Mouse (Mus musculus) liver, embryonic 16.5 days (tissue): Measurements from ENCODE around the gene Ttyh1. TPM values are rescaled to one million over a fixed set of nuclear protein-coding genes. Genes with fewer than 3 reads are reported as not detected.

Experiments used
- ATAC-seq: fragments of 200-750 bp; cut with Nextera tagmentation; 2 replicates; pipeline ENCODE4 v1.8.0; 2017; ENCODE audit warnings: low read depth, mild to moderate bottlenecking, moderate number of reproducible peaks, moderate library complexity
- H3K27ac ChIP-seq: fragments of 300-500 bp; sonication (generic); 2 replicates; pipeline ENCODE4 v1.5.1; 2014; ENCODE audit warnings: mild to moderate bottlenecking, low read length
- H3K27me3 ChIP-seq: fragments of 300-500 bp; sonication (generic); 2 replicates; pipeline ENCODE4 v1.6.1; 2014; ENCODE audit warnings: low read depth, low read length, mixed read lengths; ENCODE audit not compliant: control insufficient read depth, insufficient read depth
- H3K36me3 ChIP-seq: fragments of 300-500 bp; sonication (generic); 2 replicates; pipeline ENCODE4 v1.6.1; 2014; ENCODE audit warnings: mild to moderate bottlenecking; ENCODE audit not compliant: control insufficient read depth, insufficient read depth
- H3K4me1 ChIP-seq: fragments of 300-500 bp; sonication (generic); 2 replicates; pipeline ENCODE4 v1.6.1; 2014; ENCODE audit warnings: low read depth, low read length, mixed read lengths; ENCODE audit not compliant: control insufficient read depth
- H3K4me2 ChIP-seq: fragments of 300-500 bp; sonication (generic); 2 replicates; pipeline ENCODE4 v1.6.1; 2014; ENCODE audit warnings: low read depth, low read length, mixed read lengths
- H3K4me3 ChIP-seq: fragments of 300-500 bp; sonication (generic); 2 replicates; pipeline ENCODE4 v1.5.1; 2014; ENCODE audit warnings: low read depth, mild to moderate bottlenecking, low read length
- H3K9ac ChIP-seq: fragments of 300-500 bp; sonication (generic); 2 replicates; pipeline ENCODE4 v1.6.1; 2014; ENCODE audit warnings: low read depth, low read length
- H3K9me3 ChIP-seq: fragments of 300-500 bp; sonication (generic); replicated peaks from 2 replicates; pipeline ENCODE4 v1.6.1; 2016; ENCODE audit warnings: low read length; ENCODE audit not compliant: control insufficient read depth
- WGBS: fragments of 180-500 bp; shearing (Covaris S2); extraction: QIAGEN DNeasy Blood & Tissue Kit; methylation state at CpG from one replicate; pipeline ENCODE4 v1.1.7; 2014; ENCODE audit not compliant: insufficient replicate concordance; 5-methylcytosine and 5-hydroxymethylcytosine counted together
- polyA plus RNA-seq: library from polyadenylated mRNA; unstranded; fragments of >200 nt; fragmentation: Nextera tagmentation; extraction: Ambion mirVana; gene quantifications from 2 replicates; pipeline ENCODE4 v1.2.1, GENCODE M21; 2015

Ttyh1 gene
- 0.20 and 0.50 TPM in 2 replicates for polyA plus RNA-seq

DNA sequence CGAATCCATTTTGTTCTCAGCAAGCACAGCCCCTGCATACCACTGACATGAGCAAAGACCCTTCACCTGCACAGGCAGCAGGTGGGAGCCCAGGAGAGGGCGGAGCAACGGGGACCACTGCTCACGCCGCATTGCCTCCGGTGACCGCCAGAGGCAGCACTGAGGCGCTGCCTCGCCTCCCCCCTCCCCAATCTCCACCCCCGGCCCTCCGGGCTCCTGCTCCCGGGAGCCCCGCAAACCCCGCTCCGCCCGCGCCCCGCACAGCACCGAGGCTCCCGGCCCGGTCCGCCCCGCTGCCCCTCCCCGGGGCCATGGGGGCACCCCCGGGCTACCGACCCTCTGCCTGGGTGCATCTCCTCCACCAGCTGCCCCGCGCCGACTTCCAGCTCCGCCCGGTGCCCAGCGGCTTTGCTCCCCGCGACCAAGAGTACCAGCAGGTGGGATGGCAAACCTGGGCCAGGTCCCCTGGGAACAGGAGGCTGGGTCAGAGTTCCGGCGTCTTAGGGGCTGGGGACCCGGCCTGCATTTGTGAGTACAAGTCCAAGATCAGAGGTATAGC, at the start of gene Ttyh1:
Gene Ttyh1, plus strand, starts transcription at position 65 of the 559 bp plus-strand sequence.
- H3K27me3 ChIP-seq = peaks cover 30% of the 10 kb centered on the region
- H3K9ac ChIP-seq = no peak within 1 kb of the TSS

DNA sequence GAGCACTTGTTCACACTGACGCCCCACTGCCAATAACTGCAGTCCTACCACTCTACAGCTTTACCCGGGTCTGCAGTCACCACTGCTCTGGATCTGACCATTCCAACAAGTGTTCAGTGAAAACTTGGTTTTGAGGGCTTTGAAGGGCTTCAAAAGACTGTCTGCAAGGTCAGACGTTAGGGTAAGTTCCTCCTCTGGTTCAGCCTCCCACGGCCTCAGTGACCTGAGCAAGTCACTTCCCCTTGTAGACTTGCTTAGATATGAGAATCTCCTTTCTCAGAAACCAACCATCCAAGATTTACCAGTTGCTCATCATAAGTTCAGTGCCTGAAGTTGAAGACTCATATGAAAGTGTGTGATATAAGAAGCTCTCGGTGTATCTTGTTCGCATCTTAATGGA, 48.1 kb upstream of the Ttyh1 start:
- Histone ChIP-seq H3K36me3 (no peaks in the 10 kb centered on the region), H3K4me3 (no peak overlapping the region), H3K27ac (no peak overlapping the region), H3K9me3 (no peaks in the 10 kb centered on the region), H3K4me1 (no peaks in the 10 kb centered on the region; the same call in 1 of the 2 replicates), H3K4me2 (no peak overlapping the region), H3K9ac (no peak overlapping the region), H3K27me3 (no peaks in the 10 kb centered on the region)
- WGBS = 50% methylated on average over 6 of the region's 6 CpGs
- no peak for ATAC-seq

More for the DNA sequence above, at the start of gene Ttyh1:
- no peaks in the 10 kb centered on the region for H3K9me3 ChIP-seq
- ATAC-seq = no peak
- no peak within 1 kb of the TSS for H3K4me3 ChIP-seq
- H3K4me2 ChIP-seq = 0 out of 2 replicates have a peak within 1 kb of the TSS, but pooled peaks have one; percentile 24
- H3K4me1 ChIP-seq = peaks cover 2% of the 10 kb centered on the region
- 1% methylated on average over 37 of the region's 37 CpGs for WGBS
- no peaks in the 10 kb centered on the region for H3K36me3 ChIP-seq
- H3K27ac ChIP-seq = no peak within 1 kb of the TSS

DNA sequence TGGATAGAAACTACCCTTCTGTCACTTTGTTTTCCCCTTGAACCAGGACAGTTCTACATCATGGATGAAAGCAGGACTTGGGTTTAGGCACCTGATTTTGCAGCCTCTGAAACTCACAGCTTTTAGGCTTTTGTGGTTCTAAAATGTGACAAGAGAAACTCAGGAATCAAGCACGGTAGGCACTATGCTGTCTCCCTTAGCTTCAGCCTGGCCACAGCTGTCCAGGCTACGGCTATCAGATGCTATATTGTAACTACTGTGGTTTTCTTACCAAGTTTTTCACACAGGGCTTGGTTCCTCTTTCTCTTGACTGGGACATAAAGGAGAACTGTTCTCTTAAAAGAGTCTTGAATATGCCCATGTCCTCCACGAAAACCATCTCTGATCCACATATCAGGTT, 46.1 kb upstream of the Ttyh1 start:
- no peak overlapping the region for H3K9ac ChIP-seq
- no peaks in the 10 kb centered on the region for H3K9me3 ChIP-seq
- H3K4me1 ChIP-seq = no peaks in the 10 kb centered on the region; the same call in 1 of the 2 replicates
- no peak for ATAC-seq
- H3K36me3 ChIP-seq = no peaks in the 10 kb centered on the region
- no peak overlapping the region for H3K27ac ChIP-seq
- WGBS = 15% methylated on average over 3 of the region's 3 CpGs
- H3K4me3 ChIP-seq = no peak overlapping the region
- no peaks in the 10 kb centered on the region for H3K27me3 ChIP-seq
- no peak overlapping the region for H3K4me2 ChIP-seq

DNA sequence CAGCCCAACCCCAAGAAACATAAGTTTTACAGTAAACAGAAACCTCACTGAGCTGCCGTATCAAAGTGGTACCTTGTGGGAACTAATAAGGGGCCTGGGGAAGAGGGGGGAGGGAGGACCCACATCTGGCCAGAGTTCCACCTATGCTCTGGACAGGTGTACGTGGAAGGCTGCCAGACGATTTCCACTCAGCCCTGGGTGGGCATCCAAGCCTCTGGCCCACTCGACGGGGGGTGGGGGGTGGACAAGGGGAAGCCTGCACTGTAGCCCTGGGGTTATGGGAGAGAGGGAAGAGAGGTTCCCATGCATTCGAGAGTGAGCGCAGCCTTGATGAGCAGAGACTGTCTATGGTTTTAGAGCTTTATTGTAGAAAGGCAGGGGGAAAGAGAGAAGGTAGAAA, 39.7 kb upstream of the Ttyh1 start:
- peaks cover 3% of the 10 kb centered on the region; the same call in 1 of the 2 replicates for H3K4me1 ChIP-seq
- 59% methylated on average over 7 of the region's 7 CpGs for WGBS
- no peak overlapping the region for H3K27ac ChIP-seq
- no peaks in the 10 kb centered on the region for H3K36me3 ChIP-seq
- H3K4me3 ChIP-seq = no peak overlapping the region
- ATAC-seq = no peak
- no peak overlapping the region for H3K4me2 ChIP-seq
- no peaks in the 10 kb centered on the region for H3K27me3 ChIP-seq
- no peak overlapping the region for H3K9ac ChIP-seq
- no peaks in the 10 kb centered on the region for H3K9me3 ChIP-seq

DNA sequence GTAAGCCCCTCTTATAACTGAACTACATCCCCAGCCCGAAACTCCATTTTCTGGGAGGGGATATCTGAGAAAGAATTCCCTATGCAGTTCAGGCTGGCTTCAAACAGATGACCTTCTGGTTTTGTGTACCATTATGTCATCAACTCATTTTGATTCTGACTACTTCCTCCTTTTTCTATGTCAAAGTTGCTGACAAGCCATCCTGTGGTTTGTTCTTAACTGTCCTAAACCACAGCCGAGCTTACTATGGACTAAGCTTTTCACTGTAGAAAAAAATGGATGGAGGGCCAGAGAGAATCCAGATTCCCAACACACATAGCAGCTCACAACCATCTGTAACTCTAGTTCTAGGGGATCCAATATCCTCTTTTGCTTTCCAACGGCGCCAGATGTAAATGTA, 38.7 kb upstream of the Ttyh1 start:
- WGBS = 43% methylated on average over 4 of the region's 4 CpGs
- H3K9ac ChIP-seq = no peak overlapping the region

DNA sequence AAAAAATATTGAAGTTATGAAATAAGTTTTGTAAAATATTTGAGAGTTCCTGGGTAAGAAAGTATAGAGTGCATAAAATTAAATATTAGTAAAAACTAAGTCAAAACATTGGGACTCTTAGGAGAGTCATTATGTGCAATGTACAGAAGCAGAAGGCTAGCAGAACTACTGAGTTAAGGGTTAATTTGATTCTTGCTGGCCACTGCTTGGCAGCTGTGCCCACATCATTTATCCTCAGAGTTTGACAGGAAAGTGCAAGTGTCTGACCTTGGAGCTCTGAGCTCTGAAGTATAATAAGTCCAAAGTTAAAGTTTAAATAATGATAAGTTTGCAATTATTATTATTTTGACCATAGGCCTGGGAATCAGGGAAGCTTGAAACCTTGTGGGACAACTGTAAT, 37.5 kb upstream of the Ttyh1 start:
- no peaks in the 10 kb centered on the region for H3K9me3 ChIP-seq
- H3K4me3 ChIP-seq = no peak overlapping the region
- peaks cover 3% of the 10 kb centered on the region; the same call in 1 of the 2 replicates for H3K4me1 ChIP-seq
- H3K27me3 ChIP-seq = no peaks in the 10 kb centered on the region
- no peaks in the 10 kb centered on the region for H3K36me3 ChIP-seq
- no peak overlapping the region for H3K27ac ChIP-seq
- no peak for ATAC-seq
- H3K9ac ChIP-seq = no peak overlapping the region
- H3K4me2 ChIP-seq = no peak overlapping the region

More for the DNA sequence above, 38.7 kb upstream of the Ttyh1 start:
- H3K4me3 ChIP-seq = no peak overlapping the region
- H3K4me1 ChIP-seq = peaks cover 3% of the 10 kb centered on the region; the same call in 1 of the 2 replicates
- no peaks in the 10 kb centered on the region for H3K36me3 ChIP-seq
- ATAC-seq = no peak
- H3K27ac ChIP-seq = no peak overlapping the region
- H3K9me3 ChIP-seq = no peaks in the 10 kb centered on the region
- H3K27me3 ChIP-seq = no peaks in the 10 kb centered on the region
- no peak overlapping the region for H3K4me2 ChIP-seq

DNA sequence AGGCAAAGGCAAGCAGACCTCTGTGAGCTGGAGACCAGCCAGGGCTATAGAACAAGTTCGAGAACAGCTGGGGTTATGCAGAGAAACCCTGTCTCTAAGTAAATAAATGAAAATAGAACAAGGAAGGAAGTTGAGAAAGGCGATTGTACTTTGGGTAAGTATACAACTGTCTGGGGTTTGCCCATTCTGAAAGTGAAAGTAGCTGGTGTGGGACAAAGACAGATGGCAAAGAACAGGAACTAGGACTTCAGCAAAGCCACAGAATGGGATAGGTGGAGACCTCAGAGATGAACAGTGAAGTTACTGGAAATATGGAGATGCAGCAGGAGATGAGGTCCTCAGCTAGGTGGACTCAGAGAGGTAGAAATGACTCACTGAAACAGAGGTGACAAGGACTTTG, 36.4 kb upstream of the Ttyh1 start:
- Histone ChIP-seq H3K36me3 (no peaks in the 10 kb centered on the region), H3K27ac (no peak overlapping the region), H3K4me2 (0 out of 2 replicates have a peak overlapping the region, but pooled peaks have one; percentile 27), H3K4me3 (no peak overlapping the region), H3K9me3 (no peaks in the 10 kb centered on the region), H3K4me1 (peaks cover 5% of the 10 kb centered on the region), H3K27me3 (no peaks in the 10 kb centered on the region), H3K9ac (no peak overlapping the region)
- 3% methylated on average over 2 of the region's 2 CpGs for WGBS
- ATAC-seq = peak; percentile 35; the same call in 1 of the 2 replicates

DNA sequence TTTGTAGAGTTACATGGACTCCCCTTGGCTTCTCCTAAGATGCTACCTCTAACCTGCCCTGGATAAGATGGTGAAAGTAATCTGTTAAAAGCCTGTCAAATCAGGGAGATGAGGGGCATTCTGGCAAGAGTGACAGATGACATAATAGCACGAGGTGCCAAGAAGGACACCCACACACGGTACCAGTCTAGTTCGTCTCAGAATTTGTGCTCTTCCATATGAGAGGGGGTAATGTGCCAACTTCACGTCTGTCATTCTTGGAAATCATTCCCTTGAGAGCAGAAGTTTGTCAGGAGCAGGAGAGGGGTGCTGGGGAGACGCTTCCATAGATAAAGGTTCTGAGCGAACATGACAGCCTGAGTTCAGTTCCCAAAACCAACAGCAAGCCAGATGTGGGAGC, 35.0 kb upstream of the Ttyh1 start:
- Histone ChIP-seq H3K36me3 (no peaks in the 10 kb centered on the region), H3K9me3 (no peaks in the 10 kb centered on the region), H3K4me2 (no peak overlapping the region), H3K4me3 (no peak overlapping the region), H3K4me1 (peaks cover 5% of the 10 kb centered on the region), H3K27ac (no peak overlapping the region), H3K9ac (no peak overlapping the region), H3K27me3 (no peaks in the 10 kb centered on the region)
- 54% methylated on average over 6 of the region's 6 CpGs for WGBS
- no peak for ATAC-seq

DNA sequence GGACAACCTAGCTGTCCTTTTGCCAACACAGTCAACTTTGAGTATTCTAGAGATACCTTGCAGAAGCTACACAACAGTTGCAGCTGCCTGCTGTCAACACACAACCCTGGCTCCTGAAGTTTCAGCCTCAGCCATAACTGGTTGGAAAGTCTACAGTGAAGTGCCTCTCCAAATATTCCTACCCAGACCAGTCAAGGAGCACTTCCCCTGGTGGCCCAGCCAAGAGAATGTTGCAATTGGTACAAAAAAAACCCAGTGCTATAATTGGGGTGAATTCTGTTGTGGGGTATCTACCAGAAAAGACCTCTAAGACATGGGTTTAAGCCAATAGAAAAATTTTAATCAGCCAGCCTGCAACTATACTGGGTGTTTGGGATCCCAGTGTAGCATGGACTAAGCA, 33.6 kb upstream of the Ttyh1 start:
- no peak overlapping the region for H3K27ac ChIP-seq
- no peak overlapping the region for H3K9ac ChIP-seq
- H3K36me3 ChIP-seq = no peaks in the 10 kb centered on the region
- H3K4me1 ChIP-seq = peaks cover 5% of the 10 kb centered on the region
- no peak overlapping the region for H3K4me3 ChIP-seq
- ATAC-seq = no peak
- no peak overlapping the region for H3K4me2 ChIP-seq
- H3K27me3 ChIP-seq = no peaks in the 10 kb centered on the region
- no peaks in the 10 kb centered on the region for H3K9me3 ChIP-seq
